Mouse (Mus musculus) ovary, postnatal 14 days (tissue): ENCODE data around the gene Sec22b.
A peak's percentile ranks its signal among the peaks of the same experiment; 100 is the strongest.

Experiments
- DNase-seq: peaks from one replicate; pipeline ENCODE4 v3.0.0; 2022; ENCODE audit warnings: low spot score

Gene Sec22b

DNA sequence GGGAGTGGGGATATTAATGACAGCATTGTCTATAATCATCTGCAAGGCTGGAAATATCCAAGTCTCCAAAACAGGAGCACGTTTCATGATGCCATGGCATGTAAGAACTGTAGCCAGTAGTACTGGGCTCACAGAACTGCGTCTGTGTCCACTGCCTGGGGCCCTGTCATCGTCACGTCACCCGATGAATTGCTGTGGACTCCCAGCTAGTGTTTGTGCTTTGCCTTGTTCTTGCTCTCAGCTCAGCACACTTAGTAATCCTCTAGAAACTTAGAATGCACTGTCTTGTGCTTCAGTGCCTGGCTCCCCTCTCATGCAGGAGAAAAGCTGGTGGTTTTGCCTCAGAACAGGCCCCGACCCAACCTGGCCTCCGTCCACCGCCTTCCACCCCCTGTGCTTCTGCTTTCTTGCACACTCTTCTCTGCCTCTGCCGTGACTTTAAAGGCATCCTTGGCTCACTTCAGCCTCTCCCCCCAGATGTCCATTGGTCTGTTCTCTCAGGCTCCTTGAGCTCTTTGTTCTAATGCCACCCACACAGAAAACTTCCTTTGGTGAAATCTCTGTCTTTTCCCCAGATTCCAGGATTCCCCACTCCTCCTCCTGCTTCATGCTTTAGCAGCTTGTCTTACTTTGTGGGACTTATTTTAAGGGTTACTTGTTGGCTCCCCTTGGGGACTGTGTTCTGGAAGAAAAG, 39.7 kb downstream of the Sec22b start:
- DNase-seq = no peak

DNA sequence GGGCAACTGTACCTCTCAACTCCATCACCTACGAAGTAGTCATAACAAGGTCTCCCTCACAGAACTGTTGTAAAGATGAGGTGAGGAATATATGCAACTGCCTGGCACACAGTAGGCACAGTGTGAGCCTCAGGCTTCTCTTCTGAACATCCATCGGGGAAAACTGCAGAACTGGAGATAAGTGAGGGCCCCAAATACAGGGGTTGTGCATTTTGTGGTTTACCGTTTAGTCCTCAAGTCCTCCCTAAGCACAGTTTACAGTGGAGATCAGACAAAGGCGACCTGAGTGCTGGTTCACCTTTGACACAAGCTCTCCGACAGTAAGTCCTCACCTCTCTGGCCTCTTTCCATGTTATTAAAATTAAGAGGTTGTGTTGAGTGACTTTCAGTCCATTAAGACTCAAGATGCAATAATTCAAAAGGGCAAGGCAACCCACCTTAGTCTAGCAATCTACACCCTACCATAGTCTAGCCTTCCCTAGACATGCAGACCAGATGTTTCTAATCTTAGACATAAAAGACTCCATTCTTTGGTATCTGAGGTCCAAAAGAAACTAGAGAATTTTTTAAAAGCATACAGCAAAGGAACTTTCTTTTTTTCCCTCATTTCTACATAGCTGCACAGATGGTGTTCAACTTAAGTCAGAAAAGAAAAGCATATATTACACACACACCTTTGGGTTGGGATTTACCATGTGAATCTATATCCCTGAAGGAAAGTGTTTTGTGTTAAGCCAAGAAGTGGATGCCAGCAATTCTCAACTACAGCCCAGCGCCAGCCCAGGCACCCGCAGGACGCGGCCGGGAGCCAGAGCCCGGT, 40.7 kb downstream of the Sec22b start:
- DNase-seq = no peak

DNA sequence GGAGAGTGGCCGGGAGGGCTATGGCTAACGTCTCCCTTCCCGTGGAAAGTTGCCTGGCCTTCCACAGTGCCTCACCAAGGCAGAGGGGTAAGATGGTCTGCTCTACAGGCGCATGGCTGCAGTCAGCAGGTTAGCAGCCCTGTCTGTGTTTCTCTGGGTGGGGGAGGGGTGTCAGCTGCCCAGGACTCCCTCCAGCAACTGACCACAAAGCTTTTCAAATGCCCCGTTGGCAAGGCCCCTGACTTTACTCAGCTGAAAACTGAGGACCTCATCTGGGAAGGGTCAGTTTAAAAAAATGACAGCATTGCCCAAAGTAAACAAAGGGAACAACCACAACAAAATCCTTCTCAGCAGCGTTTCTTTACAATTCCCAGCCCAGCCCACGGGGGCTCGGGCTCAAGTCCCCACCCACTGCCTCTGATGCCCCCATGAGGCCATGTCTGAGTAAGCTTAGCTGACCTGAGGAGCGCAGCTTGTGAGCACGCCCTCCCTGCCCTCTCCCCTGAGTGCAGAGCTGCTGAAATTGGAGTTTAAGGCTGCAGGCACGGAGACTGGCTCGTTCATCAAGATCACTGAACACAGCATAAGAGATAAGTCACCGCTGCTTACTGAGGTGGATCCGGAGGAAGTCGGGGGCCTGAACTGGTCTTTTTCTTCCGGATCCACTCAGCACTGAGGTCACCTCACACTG, 41.4 kb downstream of the Sec22b start:
- no peak for DNase-seq

DNA sequence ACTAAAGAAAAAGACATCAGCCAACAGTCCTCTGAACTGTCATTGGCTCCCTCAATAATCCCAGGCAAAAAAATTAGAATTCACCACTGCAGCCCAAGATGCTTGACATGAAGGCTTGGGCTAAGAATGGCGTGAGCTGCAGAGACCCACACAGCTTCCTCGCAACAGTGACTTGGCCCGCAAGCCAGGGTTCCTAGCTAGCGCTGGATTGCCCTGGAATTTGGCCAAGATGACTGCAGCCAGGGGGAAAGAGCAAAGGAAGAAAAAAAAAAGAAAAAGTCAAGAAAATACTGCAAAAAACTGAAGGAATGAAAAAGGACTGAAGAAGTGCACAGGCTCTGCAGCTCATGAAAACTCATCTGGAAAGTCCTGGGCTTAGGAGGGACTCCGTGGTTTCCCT, 43.5 kb downstream of the Sec22b start:
- DNase-seq = peak; percentile 43

DNA sequence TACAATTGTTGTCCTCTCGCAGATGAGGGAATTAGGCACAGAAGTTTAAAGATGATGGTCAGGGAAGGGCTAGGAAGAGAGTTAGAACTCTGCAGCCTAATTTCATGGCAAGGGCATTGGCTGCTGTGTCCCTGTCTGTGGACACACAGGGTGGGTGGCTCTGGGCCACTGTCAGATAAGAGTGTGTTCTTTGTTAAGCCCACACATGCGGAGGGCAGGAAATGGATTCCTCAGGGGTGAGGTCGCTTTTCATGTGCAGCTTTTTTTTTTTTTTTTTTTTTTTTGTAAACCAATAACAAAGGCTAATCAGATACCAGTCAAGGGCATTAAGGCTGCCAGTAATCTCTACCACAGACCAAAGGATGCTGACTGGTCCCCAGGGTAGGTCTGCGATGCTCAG, 45.4 kb downstream of the Sec22b start:
- DNase-seq = no peak

DNA sequence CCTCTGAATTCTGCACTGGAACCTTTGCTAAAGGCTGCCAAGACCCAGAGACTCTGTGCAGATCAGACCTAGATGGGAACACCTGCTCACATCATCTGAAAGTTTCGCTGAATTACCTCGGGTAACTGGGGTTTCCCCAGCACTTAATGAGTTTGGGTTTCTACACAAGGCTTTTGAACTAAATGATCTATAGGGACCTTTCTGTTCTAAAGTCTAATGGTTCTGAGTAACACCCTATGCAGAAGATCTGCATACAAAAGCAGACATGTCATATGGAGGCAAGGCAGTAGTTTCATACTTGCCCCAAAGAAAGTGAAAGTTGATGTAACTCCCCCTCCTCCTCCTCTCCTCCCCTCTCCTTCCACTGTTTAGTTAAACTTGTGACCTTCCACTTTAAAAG, 47.5 kb downstream of the Sec22b start:
- DNase-seq = no peak

DNA sequence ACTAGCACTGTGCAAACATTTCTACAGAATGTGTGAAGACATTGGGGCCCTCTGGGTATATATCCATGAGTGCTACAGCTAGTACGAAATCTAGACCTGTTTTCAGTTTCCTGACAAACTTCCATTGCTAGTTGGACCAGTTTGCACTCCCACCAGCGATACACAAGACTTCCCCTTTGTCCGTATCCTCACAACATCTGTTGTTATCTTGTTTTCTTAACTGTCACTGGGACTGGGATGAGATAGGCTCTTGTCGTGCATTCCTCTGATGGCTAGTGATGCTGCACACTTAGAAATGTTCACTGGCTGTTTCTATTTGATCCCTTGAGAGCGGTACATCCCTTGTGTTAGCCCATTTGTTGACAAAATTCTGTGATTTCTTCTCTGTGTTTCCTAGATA, 49.0 kb downstream of the Sec22b start:
- no peak for DNase-seq

DNA sequence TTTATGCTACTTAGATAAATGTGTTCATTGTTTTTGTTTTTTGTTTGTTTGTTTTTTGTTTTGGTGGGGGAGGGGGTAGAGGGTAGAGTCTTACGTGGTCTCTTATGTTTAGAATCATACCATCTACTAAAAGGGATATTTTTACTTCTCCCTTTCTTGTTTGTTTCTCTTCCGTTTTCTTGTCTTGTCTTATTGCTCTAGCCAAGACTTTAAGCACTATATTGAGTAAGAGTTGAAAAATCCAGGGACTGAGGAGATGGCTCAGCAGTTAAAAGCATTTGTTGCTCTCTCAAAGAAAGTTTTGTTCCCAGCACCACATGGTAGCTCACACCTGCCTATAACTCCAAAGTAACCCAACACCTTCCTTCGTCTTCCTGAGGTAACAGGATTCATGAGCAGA, 50.1 kb downstream of the Sec22b start:
- no peak for DNase-seq

DNA sequence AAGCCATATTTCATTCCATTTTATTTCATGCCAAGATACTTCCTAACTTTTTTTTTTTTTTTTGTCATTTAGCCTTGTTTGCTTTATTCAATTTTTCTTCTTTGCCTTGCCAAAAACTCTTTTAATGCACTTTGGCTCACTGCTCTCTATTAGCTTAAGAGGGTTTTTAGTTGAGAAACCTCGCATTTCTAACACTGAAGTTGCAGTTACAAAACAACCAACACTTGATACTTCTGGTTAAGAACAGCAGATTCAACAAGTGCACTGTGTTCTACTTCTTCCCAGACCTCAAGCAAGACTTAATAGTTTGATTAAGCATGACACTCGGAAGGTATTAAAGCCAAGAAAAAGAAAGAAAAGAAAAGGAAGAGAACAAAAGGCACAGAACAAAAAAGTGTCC, 52.2 kb downstream of the Sec22b start:
- DNase-seq = no peak

DNA sequence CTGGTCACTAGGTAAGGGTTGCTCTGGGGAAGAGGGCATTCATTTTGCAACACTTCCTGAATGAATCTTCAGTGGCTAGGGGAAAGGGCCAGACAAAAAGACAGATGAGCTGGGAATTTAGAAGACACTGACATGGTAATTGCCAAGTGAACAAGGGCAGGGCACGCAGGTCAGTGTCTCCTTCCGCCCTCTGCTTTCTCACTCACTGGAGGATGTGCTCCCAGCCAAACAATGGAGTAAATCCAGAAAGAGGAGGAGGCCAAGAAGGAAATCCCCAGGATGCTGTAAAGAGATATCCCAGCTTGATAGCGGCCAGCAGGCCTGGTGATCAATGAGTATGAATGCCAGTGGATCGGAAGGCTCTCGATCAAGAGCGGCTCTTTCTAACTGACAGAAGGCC, 55.3 kb downstream of the Sec22b start:
- no peak for DNase-seq

DNA sequence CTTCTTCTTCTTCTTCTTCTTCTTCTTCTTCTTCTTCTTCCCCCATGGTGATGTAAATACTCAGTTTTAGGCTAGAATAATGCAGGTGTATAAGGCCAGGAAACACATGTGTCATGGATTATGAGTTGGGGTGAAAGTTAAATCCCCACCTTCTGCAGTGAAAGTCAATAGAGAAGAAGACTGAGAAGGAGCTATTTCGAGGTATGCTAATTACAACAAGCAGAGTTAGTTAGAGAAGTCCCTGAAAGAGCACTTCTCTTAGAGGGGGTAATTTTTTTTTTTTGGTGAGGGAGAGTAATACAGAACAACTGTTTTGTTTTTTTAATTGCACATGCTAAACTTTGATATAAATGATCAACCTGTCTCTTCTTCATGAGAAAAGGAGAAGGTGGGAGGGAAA, 55.9 kb downstream of the Sec22b start:
- no peak for DNase-seq

DNA sequence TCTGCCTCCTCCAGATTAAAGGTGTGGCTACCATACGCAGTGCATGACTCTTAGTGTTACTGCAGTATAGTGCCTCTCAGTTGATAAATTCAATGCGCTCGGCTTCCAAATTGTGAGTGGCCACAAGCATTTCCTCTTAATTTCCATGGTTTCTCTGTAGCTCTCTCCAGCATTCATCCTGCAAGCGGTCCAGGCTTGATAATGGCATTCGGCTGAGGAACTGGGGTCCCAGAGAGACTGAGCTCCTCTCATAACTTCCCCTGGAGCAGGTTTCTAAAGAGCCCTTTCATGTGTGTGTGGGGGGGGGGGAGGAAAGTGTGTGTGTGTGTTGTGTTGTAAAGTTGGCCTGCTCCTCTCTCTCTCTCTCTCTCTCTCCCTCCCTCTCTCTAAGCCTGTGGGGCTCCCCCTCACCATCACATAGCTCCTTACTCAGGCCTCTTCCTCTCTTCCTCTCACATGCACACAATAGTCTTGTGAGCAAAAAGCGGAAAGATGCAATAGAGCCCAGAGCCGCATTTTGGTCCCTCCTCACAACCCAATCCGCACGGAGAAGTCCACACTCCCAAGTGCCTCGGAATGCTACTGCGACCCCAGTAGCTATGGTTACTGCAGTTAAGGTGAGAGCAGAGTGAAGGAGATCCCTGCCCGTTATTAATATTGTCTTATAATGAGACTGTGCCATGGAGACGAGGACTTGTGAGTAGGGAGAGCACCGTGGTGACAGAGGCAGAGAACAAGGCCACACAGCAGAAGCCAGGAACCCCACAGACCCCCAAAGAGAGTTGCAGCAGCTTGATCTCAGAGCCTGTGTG, 60.0 kb downstream of the Sec22b start:
- DNase-seq = no peak

DNA sequence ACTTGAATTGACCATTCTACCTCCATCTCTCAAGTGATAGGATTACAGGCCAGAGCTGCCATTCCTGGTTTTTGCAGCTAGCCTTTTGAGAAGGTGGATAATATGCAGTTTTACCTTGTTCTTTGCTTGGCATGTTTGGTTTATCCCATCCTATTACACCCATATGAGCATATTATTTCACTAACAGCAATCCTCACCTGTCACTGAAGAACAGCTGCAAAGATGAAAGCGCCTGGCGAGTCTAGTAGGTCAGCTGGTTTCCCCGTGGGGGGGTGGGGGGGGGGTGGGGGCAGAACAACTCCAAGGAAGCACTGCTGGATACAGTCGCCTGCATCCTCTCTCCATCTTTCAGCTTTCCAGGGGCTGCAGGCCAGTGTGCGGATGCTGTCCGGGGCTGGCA, 61.0 kb downstream of the Sec22b start:
- no peak for DNase-seq

DNA sequence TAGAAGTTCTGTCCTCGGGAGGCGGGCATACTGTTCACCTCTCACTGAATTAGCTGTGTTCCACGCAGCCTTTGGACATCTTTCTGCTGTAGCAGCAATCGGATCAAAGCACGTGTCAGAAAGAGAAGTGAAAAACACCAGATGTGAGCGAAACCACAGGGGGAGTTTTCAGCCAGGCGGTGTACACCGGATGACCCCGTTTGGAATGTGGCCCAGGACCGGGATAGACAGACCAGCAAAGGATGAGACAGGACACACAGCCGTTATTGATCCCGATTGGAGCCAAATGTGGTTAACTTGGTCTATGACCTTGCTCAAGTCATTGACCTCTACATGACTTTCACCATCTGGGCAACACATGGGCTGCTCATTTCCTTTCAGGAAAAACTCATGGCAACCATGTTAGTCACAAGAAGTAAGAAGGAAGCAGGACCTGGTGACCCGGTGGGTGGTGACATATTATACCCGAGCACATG, 63.9 kb downstream of the Sec22b start:
- DNase-seq = peak; percentile 51

DNA sequence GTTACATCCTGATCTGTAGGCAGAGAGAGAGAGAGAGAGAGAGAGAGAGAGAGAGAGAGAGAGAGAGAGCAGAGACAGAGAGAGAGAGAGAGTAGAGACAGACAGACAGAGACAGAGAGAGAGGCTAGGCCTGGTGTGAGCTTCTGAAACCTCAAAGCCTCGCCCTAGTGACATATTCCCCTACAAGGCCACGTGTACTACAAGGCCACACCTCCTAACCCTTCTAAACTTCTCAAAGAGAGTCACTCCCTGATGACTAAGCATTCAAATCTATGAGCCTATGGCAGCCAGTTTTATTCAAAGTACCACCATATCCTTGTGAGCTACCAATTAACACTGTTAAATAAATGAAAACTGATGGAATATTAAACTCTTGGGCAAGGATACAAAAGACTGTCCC, 66.6 kb downstream of the Sec22b start:
- DNase-seq = no peak

DNA sequence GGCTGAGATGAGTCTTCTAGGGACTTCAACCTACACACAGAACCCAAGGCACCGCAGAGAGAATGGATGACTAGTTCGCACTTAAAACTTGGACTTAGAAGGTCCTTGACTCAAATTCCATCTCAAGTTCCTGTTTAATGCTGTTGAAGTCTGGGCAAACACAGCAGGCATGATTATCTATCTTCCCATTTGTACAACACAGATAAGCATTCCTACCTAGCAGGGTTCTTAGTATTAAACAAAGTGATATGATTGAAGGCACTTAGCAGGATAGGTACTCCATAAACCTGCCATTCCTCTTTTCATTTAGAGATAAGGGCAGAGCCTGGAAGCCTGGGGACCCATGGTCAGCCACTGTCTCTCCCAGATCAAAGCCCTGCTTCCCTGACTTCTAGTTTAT, 67.2 kb downstream of the Sec22b start:
- DNase-seq = no peak

DNA sequence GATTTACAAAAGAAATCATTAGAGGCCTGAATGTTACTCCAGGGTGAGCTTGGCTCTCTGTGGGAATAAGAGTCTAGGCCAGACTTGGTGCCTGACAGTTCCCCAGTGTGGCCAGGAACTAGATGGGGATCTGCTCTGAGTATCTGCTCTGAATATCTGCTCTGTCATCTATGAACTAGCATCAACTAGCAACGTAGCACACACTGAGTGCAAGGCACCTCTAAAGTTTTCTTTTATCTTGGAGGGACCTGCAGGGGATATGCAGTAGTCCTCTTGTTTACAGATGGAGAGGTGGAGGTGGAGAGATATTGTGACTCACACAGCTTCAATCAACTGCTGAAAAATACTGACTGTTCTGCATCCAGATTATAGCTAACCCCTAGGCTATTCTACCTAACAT, 68.0 kb downstream of the Sec22b start:
- DNase-seq = no peak

DNA sequence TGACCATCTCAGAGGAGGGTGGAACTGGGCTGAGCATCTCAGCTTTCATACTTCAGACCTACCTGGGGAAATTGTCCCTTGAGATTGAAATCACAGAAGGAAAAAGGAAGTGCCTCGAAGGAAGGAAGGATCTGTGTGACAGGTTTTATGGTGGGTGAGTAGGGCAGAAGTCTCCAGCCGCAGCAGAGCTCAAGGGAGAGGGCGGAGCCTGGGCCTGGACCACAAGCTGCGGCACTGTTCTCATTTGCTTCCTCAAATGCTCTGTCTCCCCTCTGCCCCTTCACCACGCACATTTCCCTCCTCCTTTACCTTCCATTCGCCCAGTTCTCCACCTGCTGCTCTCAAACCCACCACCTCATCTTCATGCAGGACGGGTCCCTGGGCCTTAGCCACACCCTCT, 70.1 kb downstream of the Sec22b start:
- DNase-seq = no peak

DNA sequence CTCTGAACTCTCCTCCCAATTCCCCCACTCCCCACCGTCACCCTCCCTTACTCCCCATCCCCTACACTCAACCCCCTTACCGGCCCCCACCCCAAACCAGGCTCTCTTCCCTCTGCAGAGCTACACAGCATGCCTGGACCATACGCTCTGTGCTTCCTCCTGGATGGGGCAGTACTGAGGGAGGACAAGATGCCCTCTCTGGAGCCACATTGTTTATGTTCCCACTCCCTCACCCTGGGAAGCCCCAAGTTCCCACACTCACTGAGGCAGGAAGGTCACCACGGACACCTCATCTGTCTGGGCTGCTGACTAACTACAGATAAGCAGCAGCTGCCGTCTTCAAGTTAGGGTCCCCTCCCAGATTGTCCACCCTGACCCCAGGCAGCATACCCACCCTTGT, 71.2 kb downstream of the Sec22b start:
- no peak for DNase-seq

DNA sequence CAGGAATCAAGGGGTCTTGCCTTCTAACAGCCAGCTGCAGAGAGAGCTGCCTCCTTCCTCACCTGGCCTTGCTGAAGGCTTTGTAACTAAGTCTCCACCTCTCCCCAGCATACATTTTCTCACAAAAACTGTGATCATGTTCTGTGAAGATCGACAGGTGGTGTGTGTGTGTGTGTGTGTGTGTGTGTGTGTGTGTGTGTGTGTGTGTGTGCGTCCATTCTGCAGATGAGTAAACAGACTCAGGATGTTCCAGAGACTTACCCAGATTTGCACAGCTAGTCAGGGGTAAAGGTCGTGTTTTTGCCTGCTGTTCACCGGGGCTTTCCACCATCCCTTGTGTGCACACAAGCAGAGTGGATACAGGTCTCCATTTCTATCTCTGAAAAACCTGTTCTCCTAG, 71.7 kb downstream of the Sec22b start:
- DNase-seq = no peak
